Mouse (Mus musculus): ENCODE measurements around the gene Ssc4d. TPM values are rescaled to one million over a fixed set of nuclear protein-coding genes. Genes with fewer than 3 reads are reported as not detected.

The Ssc4d gene
- polyA plus RNA-seq, 1 experiment from 2014 or later = 0.68 TPM

GRCm38 (mm10) chr5:136007745-136008144 is 33.4 kb upstream of the Ssc4d start:
- ATAC-seq (ENCODE audit: insufficient number of reproducible peaks, insufficient read depth, low FRiP score, low read depth) = no peak

DNA sequence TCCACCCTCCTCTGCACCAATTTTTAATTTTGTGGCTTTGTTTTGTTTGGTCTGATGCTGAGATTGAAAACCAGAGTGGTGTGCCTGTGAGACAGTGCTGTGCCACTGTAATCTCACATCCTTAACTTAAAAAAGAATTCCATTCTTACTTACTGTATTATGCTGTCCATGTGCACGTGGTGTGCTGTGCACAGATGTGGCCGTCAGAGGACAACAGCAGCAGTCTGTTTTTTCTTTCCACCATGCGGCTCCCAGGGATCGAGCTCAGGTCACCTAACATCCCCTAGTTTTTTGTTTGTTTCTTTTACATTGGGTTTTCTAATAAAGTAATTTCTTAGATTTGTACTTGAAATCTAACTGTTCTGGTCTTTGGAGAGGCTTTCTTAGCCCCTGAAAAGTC is 30.2 kb upstream of the Ssc4d start:
- Histone ChIP-seq H3K36me3 (ENCODE audit: control insufficient read depth, insufficient read depth, low read length) (peaks cover 19% of the 10 kb centered on the region), H3K4me3 (ENCODE audit: control insufficient read depth in 1 of 2, insufficient read depth in 1 of 2, low read depth in 1 of 2, low read length in 2 of 2) (no peak overlapping the region), H3K4me2 (ENCODE audit: low read length) (no peak overlapping the region), H3K27me3 (ENCODE audit: control insufficient read depth, insufficient read depth, low read length) (no peaks in the 10 kb centered on the region), H3K27ac (replicated peaks in 1 of 2; ENCODE audit: control insufficient read depth in 1 of 2, insufficient read depth in 1 of 2, low read depth in 2 of 2, low read length in 2 of 2) (no peak overlapping the region), H3K9me3 (ENCODE audit: control insufficient read depth, low read length) (no peaks in the 10 kb centered on the region), H3K4me1 (ENCODE audit: control insufficient read depth in 2 of 2, insufficient read depth in 2 of 2, low read length in 2 of 2) (peaks cover 17% of the 10 kb centered on the region in 2 experiments), H3K9ac (ENCODE audit: low read length) (no peak overlapping the region)
- no peak for ATAC-seq (ENCODE audit: insufficient number of reproducible peaks, insufficient read depth, low FRiP score, low read depth)
- 66% methylated on average over 4 of the region's 4 CpGs for WGBS

More at GRCm38 (mm10) chr5:136007745-136008144, 33.4 kb upstream of the Ssc4d start:
- Histone ChIP-seq H3K4me1 (ENCODE audit: control insufficient read depth in 2 of 2, insufficient read depth in 2 of 2, low read length in 2 of 2) (peaks cover 11 to 13% of the 10 kb centered on the region in 2 experiments), H3K36me3 (ENCODE audit: control insufficient read depth, insufficient read depth, low read length) (peaks cover 28% of the 10 kb centered on the region), H3K27me3 (ENCODE audit: control insufficient read depth, insufficient read depth, low read length) (no peaks in the 10 kb centered on the region), H3K27ac (replicated peaks in 1 of 2; ENCODE audit: control insufficient read depth in 1 of 2, insufficient read depth in 1 of 2, low read depth in 2 of 2, low read length in 2 of 2) (no peak overlapping the region), H3K9ac (ENCODE audit: low read length) (no peak overlapping the region), H3K9me3 (ENCODE audit: control insufficient read depth, low read length) (no peaks in the 10 kb centered on the region), H3K4me3 (ENCODE audit: control insufficient read depth in 1 of 2, insufficient read depth in 1 of 2, low read depth in 1 of 2, low read length in 2 of 2) (no peak overlapping the region), H3K4me2 (ENCODE audit: low read length) (no peak overlapping the region)
- 57% methylated on average over 7 of the region's 7 CpGs for WGBS

DNA sequence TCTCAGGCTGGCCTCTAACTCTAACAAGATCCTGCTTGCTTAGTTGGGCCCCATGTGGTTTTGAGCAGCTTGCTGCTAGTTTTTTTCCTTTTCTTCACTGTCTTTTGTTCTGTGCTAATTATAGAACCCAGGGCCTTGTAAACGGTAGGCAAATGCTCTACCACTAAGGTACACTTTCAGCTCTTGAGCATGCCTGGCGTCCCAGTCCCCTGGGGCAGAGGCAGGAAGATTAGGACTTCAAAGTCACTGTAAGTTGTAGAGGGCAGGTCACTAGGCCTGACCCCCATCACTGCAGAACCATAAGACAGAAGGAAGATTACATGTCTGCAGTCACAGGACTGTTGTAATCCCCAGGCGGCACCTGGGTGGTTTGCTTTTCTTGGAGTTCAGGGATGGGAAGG is 28.4 kb upstream of the Ssc4d start:
- Histone ChIP-seq H3K4me1 (ENCODE audit: control insufficient read depth in 2 of 2, insufficient read depth in 2 of 2, low read length in 2 of 2) (peaks cover 16 to 17% of the 10 kb centered on the region in 2 experiments), H3K36me3 (ENCODE audit: control insufficient read depth, insufficient read depth, low read length) (peaks cover 37% of the 10 kb centered on the region), H3K27me3 (ENCODE audit: control insufficient read depth, insufficient read depth, low read length) (no peaks in the 10 kb centered on the region), H3K4me2 (ENCODE audit: low read length) (peak overlapping the region; percentile 1; the same call in 1 of the 2 replicates), H3K27ac (replicated peaks in 1 of 2; ENCODE audit: control insufficient read depth in 1 of 2, insufficient read depth in 1 of 2, low read depth in 2 of 2, low read length in 2 of 2) (peak overlapping the region; percentile 82 to 83), H3K9me3 (ENCODE audit: control insufficient read depth, low read length) (no peaks in the 10 kb centered on the region), H3K4me3 (ENCODE audit: control insufficient read depth in 1 of 2, insufficient read depth in 1 of 2, low read depth in 1 of 2, low read length in 2 of 2) (no peak overlapping the region), H3K9ac (ENCODE audit: low read length) (0 out of 2 replicates have a peak overlapping the region, but pooled peaks have one; percentile 10)
- WGBS = 8% methylated on average over 3 of the region's 3 CpGs
- ATAC-seq (ENCODE audit: insufficient number of reproducible peaks, insufficient read depth, low FRiP score, low read depth) = peak; percentile 11; the same call in 1 of the 2 replicates

DNA sequence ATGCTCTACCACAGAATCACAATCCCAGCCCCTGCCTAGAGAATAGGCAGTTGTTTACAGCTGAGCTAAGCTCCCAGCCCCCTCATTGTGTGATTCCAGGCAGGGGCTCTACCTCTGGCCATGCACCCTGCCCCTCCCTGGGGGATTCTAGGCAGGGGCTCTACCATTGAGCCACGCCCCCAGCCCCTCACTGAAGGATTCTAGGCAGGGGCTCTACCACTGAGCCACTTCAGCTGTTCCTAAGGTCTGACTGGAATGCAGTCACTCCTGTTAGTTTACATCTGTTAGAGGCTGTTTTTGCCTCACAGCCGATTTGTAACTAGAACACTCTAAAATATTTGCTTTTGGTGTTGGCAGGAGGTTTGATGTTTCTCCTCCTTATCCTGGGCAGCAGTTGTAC is 28.0 kb upstream of the Ssc4d start:
- ATAC-seq (ENCODE audit: insufficient number of reproducible peaks, insufficient read depth, low FRiP score, low read depth) = no peak
- H3K4me3 ChIP-seq (ENCODE audit: control insufficient read depth in 1 of 2, insufficient read depth in 1 of 2, low read depth in 1 of 2, low read length in 2 of 2) = no peak overlapping the region

DNA sequence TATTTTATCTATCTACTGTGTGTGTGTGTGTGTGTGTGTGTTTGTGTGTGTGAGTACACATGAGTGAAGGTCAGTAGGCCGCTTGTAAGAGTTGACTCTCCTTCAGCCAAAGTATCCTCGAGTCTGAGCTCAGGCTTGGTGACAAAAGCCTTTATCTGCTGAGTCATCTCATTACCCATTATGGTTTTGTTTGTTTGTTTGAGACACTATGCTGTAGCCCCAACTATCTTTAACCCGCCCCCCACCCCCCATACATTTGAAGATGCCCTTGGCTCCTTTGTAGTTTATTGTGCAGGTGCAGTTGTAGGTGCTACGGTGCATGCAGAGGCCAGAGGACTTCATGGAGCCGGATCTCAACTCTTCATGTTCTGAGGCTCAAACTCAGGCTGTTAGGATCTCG is 26.9 kb upstream of the Ssc4d start:
- WGBS = 88% methylated on average over 6 of the region's 6 CpGs

More for the DNA sequence above, 28.0 kb upstream of the Ssc4d start:
- Histone ChIP-seq H3K9me3 (ENCODE audit: control insufficient read depth, low read length) (no peaks in the 10 kb centered on the region), H3K27ac (replicated peaks in 1 of 2; ENCODE audit: control insufficient read depth in 1 of 2, insufficient read depth in 1 of 2, low read depth in 2 of 2, low read length in 2 of 2) (peak overlapping the region; percentile 82 to 83), H3K27me3 (ENCODE audit: control insufficient read depth, insufficient read depth, low read length) (no peaks in the 10 kb centered on the region), H3K4me2 (ENCODE audit: low read length) (no peak overlapping the region), H3K36me3 (ENCODE audit: control insufficient read depth, insufficient read depth, low read length) (peaks cover 41% of the 10 kb centered on the region), H3K4me1 (ENCODE audit: control insufficient read depth in 2 of 2, insufficient read depth in 2 of 2, low read length in 2 of 2) (peaks cover 11 to 17% of the 10 kb centered on the region in 2 experiments), H3K9ac (ENCODE audit: low read length) (0 out of 2 replicates have a peak overlapping the region, but pooled peaks have one; percentile 10)
- 62% methylated on average over 2 of the region's 2 CpGs for WGBS

GRCm38 (mm10) chr5:135996162-135996561 is 21.8 kb upstream of the Ssc4d start:
- no peak for ATAC-seq (ENCODE audit: insufficient number of reproducible peaks, insufficient read depth, low FRiP score, low read depth)
- no peaks in the 10 kb centered on the region for H3K27me3 ChIP-seq (ENCODE audit: control insufficient read depth, insufficient read depth, low read length)
- H3K9ac ChIP-seq (ENCODE audit: low read length) = peak overlapping the region; percentile 87; the same call in 1 of the 2 replicates
- peaks cover 0 to 8% of the 10 kb centered on the region in 2 experiments; a peak in 1 of 4 replicates for H3K4me1 ChIP-seq (ENCODE audit: control insufficient read depth in 2 of 2, insufficient read depth in 2 of 2, low read length in 2 of 2)
- 85% methylated on average over 8 of the region's 8 CpGs for WGBS
- no peaks in the 10 kb centered on the region for H3K9me3 ChIP-seq (ENCODE audit: control insufficient read depth, low read length)
- H3K27ac ChIP-seq (replicated peaks in 1 of 2; ENCODE audit: control insufficient read depth in 1 of 2, insufficient read depth in 1 of 2, low read depth in 2 of 2, low read length in 2 of 2) = no peak overlapping the region
- no peak overlapping the region for H3K4me3 ChIP-seq (ENCODE audit: control insufficient read depth in 1 of 2, insufficient read depth in 1 of 2, low read depth in 1 of 2, low read length in 2 of 2)
- peak overlapping the region; percentile 87; the same call in 1 of the 2 replicates for H3K4me2 ChIP-seq (ENCODE audit: low read length)
- peaks cover 44% of the 10 kb centered on the region for H3K36me3 ChIP-seq (ENCODE audit: control insufficient read depth, insufficient read depth, low read length)

More for the DNA sequence above, 26.9 kb upstream of the Ssc4d start:
- H3K9me3 ChIP-seq (ENCODE audit: control insufficient read depth, low read length) = no peaks in the 10 kb centered on the region
- peaks cover 52% of the 10 kb centered on the region for H3K36me3 ChIP-seq (ENCODE audit: control insufficient read depth, insufficient read depth, low read length)
- H3K4me1 ChIP-seq (ENCODE audit: control insufficient read depth in 2 of 2, insufficient read depth in 2 of 2, low read length in 2 of 2) = peaks cover 11 to 17% of the 10 kb centered on the region in 2 experiments
- no peak overlapping the region for H3K4me2 ChIP-seq (ENCODE audit: low read length)
- H3K9ac ChIP-seq (ENCODE audit: low read length) = no peak overlapping the region
- ATAC-seq (ENCODE audit: insufficient number of reproducible peaks, insufficient read depth, low FRiP score, low read depth) = no peak
- no peak overlapping the region for H3K4me3 ChIP-seq (ENCODE audit: control insufficient read depth in 1 of 2, insufficient read depth in 1 of 2, low read depth in 1 of 2, low read length in 2 of 2)
- H3K27me3 ChIP-seq (ENCODE audit: control insufficient read depth, insufficient read depth, low read length) = no peaks in the 10 kb centered on the region
- no peak overlapping the region for H3K27ac ChIP-seq (replicated peaks in 1 of 2; ENCODE audit: control insufficient read depth in 1 of 2, insufficient read depth in 1 of 2, low read depth in 2 of 2, low read length in 2 of 2)

GRCm38 (mm10) chr5:135994725-135995687 is 20.7 kb upstream of the Ssc4d start, which contains the start of gene Dtx2:
TSS of gene Dtx2 (plus strand) at chr5:135994800.
- H3K36me3 ChIP-seq (ENCODE audit: control insufficient read depth, insufficient read depth, low read length) = peaks cover 38% of the 10 kb centered on the region
- peak; percentile 84 for ATAC-seq (ENCODE audit: insufficient number of reproducible peaks, insufficient read depth, low FRiP score, low read depth)
- H3K4me2 ChIP-seq (ENCODE audit: low read length) = peak within 1 kb of the TSS; percentile 87
- peak within 1 kb of the TSS; percentile 87 for H3K9ac ChIP-seq (ENCODE audit: low read length)
- H3K27ac ChIP-seq (replicated peaks in 1 of 2; ENCODE audit: control insufficient read depth in 1 of 2, insufficient read depth in 1 of 2, low read depth in 2 of 2, low read length in 2 of 2) = peak within 1 kb of the TSS in 1 of 2 experiments; percentile 82; a peak in 3 of 4 replicates
- H3K4me3 ChIP-seq (ENCODE audit: control insufficient read depth in 1 of 2, insufficient read depth in 1 of 2, low read depth in 1 of 2, low read length in 2 of 2) = peak within 1 kb of the TSS; percentile 77 to 81
- no peaks in the 10 kb centered on the region for H3K27me3 ChIP-seq (ENCODE audit: control insufficient read depth, insufficient read depth, low read length)
- H3K9me3 ChIP-seq (ENCODE audit: control insufficient read depth, low read length) = no peaks in the 10 kb centered on the region
- WGBS = 2% methylated on average over 47 of the region's 47 CpGs
- H3K4me1 ChIP-seq (ENCODE audit: control insufficient read depth in 2 of 2, insufficient read depth in 2 of 2, low read length in 2 of 2) = peaks cover 0 to 8% of the 10 kb centered on the region in 2 experiments; a peak in 1 of 4 replicates
